Mouse (Mus musculus): ENCODE data around the gene 2010111I01Rik. TPM values are rescaled to one million over a fixed set of nuclear protein-coding genes. Genes with fewer than 3 reads are reported as not detected.

The 2010111I01Rik gene
- total and polyA plus RNA-seq, 3 experiments: 26.3 to 32.7 TPM; not detected in 1

DNA sequence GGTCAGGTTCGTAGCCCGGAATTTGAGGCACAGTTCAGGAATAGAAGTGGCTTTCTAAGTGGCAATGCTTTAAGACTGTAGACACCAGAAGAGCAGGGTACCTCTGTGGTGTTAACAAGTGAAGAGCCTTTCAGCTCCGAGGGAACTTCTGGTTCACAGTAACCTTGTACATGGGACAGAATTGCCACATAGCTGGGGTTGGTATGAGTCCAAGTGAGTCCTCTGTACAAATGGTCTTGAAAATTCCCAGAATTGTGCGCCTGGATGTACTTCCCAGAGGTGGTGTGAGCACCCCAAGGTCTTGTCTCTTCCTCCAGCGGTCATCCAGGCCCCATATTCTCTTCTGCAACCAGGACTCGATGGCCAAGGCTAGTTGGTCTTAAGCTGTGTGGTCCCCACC is 326.3 kb downstream of the 2010111I01Rik start:
- DNase-seq (ENCODE audit: low read depth, low spot score): no peak
- no peaks in the 10 kb centered on the region for H3K9me3 ChIP-seq (replicated peaks; ENCODE audit: insufficient read depth, low read length)
- no peak overlapping the region for H3K4me3 ChIP-seq (ENCODE audit: control insufficient read depth in 1 of 2, insufficient read depth in 1 of 2, low read depth in 2 of 2, low read length in 2 of 2)
- H3K36me3 ChIP-seq (ENCODE audit: control insufficient read depth in 1 of 2, insufficient read depth in 2 of 2, low read length in 2 of 2): no peaks in the 10 kb centered on the region
- no peak overlapping the region for H3K27ac ChIP-seq (ENCODE audit: control insufficient read depth, low read depth, low read length)
- H3K4me1 ChIP-seq (ENCODE audit: control insufficient read depth in 1 of 2, insufficient read depth in 2 of 2, low read length in 2 of 2): no peaks in the 10 kb centered on the region
- no peak overlapping the region for H3K9ac ChIP-seq (ENCODE audit: control insufficient read depth, low read depth, low read length, poor library complexity, severe bottlenecking)
- H3K27me3 ChIP-seq (ENCODE audit: control insufficient read depth in 1 of 2, insufficient read depth in 2 of 2, low read length in 2 of 2): no peaks in the 10 kb centered on the region
- no peaks in the 10 kb centered on the region for H3K79me2 ChIP-seq (ENCODE audit: control insufficient read depth, insufficient read depth, low read length, poor library complexity)
- TF ChIP-seq POLR2AphosphoS2 (IDR thresholded peaks at IDR 0.05; ENCODE audit: low read length) (no peak), BHLHE40 (IDR thresholded peaks at IDR 0.05; ENCODE audit: borderline replicate concordance, low read depth, low read length) (no peak)

GRCm38 (mm10) chr13:63293647-63294046 is 329.0 kb downstream of the 2010111I01Rik start:
- Histone ChIP-seq H3K79me2 (ENCODE audit: control insufficient read depth, insufficient read depth, low read length, poor library complexity) (no peaks in the 10 kb centered on the region), H3K4me1 (ENCODE audit: control insufficient read depth in 1 of 2, insufficient read depth in 2 of 2, low read length in 2 of 2) (no peaks in the 10 kb centered on the region), H3K36me3 (ENCODE audit: control insufficient read depth in 1 of 2, insufficient read depth in 2 of 2, low read length in 2 of 2) (no peaks in the 10 kb centered on the region; a peak in 1 of 4 replicates), H3K9ac (ENCODE audit: control insufficient read depth, low read depth, low read length, poor library complexity, severe bottlenecking) (no peak overlapping the region), H3K27me3 (ENCODE audit: control insufficient read depth in 1 of 2, insufficient read depth in 2 of 2, low read length in 2 of 2) (no peaks in the 10 kb centered on the region), H3K4me3 (ENCODE audit: control insufficient read depth in 1 of 2, insufficient read depth in 1 of 2, low read depth in 2 of 2, low read length in 2 of 2) (no peak overlapping the region), H3K27ac (ENCODE audit: control insufficient read depth, low read depth, low read length) (no peak overlapping the region), H3K9me3 (replicated peaks; ENCODE audit: insufficient read depth, low read length) (no peaks in the 10 kb centered on the region)
- no peak for DNase-seq (ENCODE audit: low read depth, low spot score)
- TF ChIP-seq ZC3H11A (IDR thresholded peaks at IDR 0.05; ENCODE audit: low read depth, low read length): no peak
- TF ChIP-seq USF1 (IDR thresholded peaks at IDR 0.05; ENCODE audit: low read depth, low read length): no peak
- TF ChIP-seq NRF1 (IDR thresholded peaks at IDR 0.05; ENCODE audit: insufficient read depth, low read depth, low read length, poor library complexity, severe bottlenecking): no peak
- no peak for TF ChIP-seq TBP (IDR thresholded peaks at IDR 0.05; ENCODE audit: low read depth, low read length)
- TF ChIP-seq HCFC1 (IDR thresholded peaks at IDR 0.05; ENCODE audit: low read depth, low read length): no peak
- no peak for TF ChIP-seq MAX (IDR thresholded peaks at IDR 0.05; ENCODE audit: low read length)
- no peak for TF ChIP-seq EP300 (IDR thresholded peaks at IDR 0.05; ENCODE audit: low read depth in 1 of 2, low read length in 2 of 2)
- TF ChIP-seq RAD21 (IDR thresholded peaks at IDR 0.05; ENCODE audit: low read depth, low read length): no peak
- TF ChIP-seq TAL1 (IDR thresholded peaks at IDR 0.05; ENCODE audit: low read length): no peak
- TF ChIP-seq CHD2 (IDR thresholded peaks at IDR 0.05; ENCODE audit: low read length): no peak
- no peak for TF ChIP-seq E2F4 (IDR thresholded peaks at IDR 0.05; ENCODE audit: borderline replicate concordance, low read depth, low read length)
- no peak for TF ChIP-seq MYC (IDR thresholded peaks at IDR 0.05; ENCODE audit: low read depth, low read length)
- TF ChIP-seq CHD1 (IDR thresholded peaks at IDR 0.05; ENCODE audit: low read depth, low read length): no peak
- TF ChIP-seq POLR2AphosphoS2 (IDR thresholded peaks at IDR 0.05; ENCODE audit: low read length): no peak
- TF ChIP-seq UBTF (IDR thresholded peaks at IDR 0.05; ENCODE audit: borderline replicate concordance, insufficient read depth, low read depth, low read length): no peak
- no peak for TF ChIP-seq ZMIZ1 (IDR thresholded peaks at IDR 0.05; ENCODE audit: low read depth, low read length)
- TF ChIP-seq USF2 (IDR thresholded peaks at IDR 0.05; ENCODE audit: borderline replicate concordance in 1 of 2, insufficient read depth in 1 of 2, low read depth in 1 of 2, low read length in 2 of 2): no peak
- no peak for TF ChIP-seq POLR2AphosphoS5 (IDR thresholded peaks at IDR 0.05; ENCODE audit: borderline replicate concordance, low read depth, low read length)

Data from MEL (cell line).